In genomic region chr5:38967010-38967409, GRCm38 (mm10) we compare ENCODE assay signal across 17 mouse cellular contexts.
"Had no signal": no experiment of that assay in that cellular context is flagged by ENCODE, and none has a peak within 500 bp of the region (broad histone marks: within the 10 kb centered on the region; RNA-seq: fewer than 3 reads in every experiment).

No protein-coding gene starts in this region.

- H3K27ac ChIP-seq: intestine, embryonic 15.5 days; kidney, postnatal 0 days; limb, embryonic 12.5 days; limb, embryonic 15.5 days; liver, embryonic 14.5 days; macrophage; midbrain, embryonic 12.5 days; midbrain, embryonic 15.5 days; neural tube, embryonic 12.5 days; neural tube, embryonic 15.5 days; stomach, postnatal 0 days had no signal

- H3K4me3 ChIP-seq: intestine, embryonic 15.5 days; limb, embryonic 12.5 days; limb, embryonic 15.5 days; midbrain, embryonic 12.5 days; midbrain, embryonic 15.5 days; neural tube, embryonic 12.5 days; neural tube, embryonic 15.5 days had no signal

- DNase-seq: kidney, adult 18-20 months; kidney, postnatal 25 days; left cerebral cortex, postnatal 4 days; liver, postnatal 0 days; lung, embryonic 14.5 days; thymus, postnatal 36 days had no signal
